Mouse (Mus musculus) layer of hippocampus, postnatal 10 days (tissue): ENCODE measurements around the gene Gfral. TPM values are rescaled to one million over a fixed set of nuclear protein-coding genes. Genes with fewer than 3 reads are reported as not detected.

Source experiments
- DNase-seq, 2 experiments: peaks; one replicate each; pipeline ENCODE4 v3.0.0; 2021; ENCODE audit warnings: low spot score in 2 of 2
- long read RNA-seq: library from polyadenylated mRNA; stranded (forward); transcript quantifications from one replicate; pipeline ENCODE4 v2.0.0, GENCODE M21; 2023
- total RNA-seq, 2 experiments: library from RNA; stranded (reverse); gene quantifications; 2 replicates each; pipeline ENCODE4 v1.2.3; 2021

Gfral gene
- not detected for total RNA-seq
- long read RNA-seq: 0 reads

DNA sequence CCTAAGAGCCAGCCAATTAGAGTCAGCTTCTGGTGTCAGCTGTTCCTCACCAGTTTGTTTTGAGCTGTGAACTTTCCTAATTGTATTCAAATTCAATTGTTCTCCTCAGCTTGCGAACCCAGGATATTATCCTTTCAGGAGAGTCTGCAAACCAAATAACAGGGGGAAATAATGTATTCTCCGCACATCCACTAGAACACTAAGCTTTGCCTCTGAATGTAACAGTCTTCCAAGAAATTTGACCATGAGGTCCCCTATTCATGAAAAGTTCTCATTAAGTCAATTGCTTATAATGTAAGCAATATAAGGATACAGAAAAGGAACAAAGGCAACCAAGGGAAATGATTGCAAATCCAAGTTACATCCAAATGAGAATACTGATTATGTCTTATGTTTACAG is at the start of gene Gfral:
TSS of gene Gfral (minus strand) at position 101 of the 400 bp plus-strand sequence.
- no peak for DNase-seq

DNA sequence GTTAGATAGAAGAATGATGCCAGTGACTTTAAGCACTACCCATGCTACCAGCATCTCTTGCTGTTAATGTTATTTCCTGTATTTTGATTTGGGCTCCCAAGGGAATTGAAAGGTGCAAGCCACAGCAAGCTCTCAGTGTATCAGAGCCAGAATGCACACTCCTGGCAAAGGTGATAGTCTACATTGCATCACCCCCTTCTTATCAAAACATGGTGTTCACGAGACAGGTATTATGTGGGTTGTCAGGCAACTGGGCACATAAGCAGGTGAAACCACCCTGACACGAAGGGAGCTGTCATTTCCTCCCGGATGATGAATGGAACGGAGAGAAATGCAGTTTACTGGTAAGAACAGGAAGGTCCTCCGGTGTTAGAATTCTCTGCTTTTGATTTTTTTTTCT is 44.3 kb upstream of the Gfral start:
- no peak for DNase-seq

DNA sequence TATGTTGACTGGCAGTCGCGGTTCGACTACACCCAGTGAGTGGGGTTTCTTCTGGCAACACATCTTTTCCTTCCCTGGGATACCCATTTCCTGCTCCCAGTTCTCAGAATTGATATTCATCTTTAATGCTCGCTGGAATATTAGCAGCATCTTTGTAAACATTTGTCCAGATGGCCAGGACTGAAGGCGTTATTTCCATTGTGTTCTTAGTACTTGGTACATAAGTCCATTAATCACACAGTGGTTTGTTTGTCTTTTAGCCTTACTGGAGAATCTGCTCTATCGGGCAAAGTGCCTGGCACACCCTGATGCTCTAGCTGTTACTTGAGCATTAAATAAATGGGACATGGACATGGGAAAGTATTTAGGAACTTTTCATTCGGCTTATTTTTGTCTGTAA is 39.1 kb upstream of the Gfral start:
- DNase-seq: no peak

DNA sequence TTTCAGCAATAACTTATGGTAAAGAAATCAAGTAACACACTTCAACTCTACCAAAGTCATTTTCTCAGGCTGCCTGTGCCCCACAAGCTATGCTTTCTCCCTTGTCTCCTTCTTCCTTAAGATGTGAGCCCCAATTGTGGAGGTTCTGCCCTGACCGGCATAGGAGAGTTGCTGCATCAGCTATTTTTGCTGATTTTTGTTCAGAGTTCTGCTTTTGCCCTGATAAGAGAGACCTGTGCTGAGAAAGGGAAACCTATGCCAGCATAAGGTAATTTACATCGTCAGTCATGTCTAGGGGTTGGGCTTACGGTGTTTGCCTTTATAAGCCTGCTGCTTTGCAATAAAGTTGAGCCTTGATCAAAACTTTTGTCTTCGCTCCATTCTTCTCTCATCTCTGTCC is 38.7 kb upstream of the Gfral start:
- no peak for DNase-seq

DNA sequence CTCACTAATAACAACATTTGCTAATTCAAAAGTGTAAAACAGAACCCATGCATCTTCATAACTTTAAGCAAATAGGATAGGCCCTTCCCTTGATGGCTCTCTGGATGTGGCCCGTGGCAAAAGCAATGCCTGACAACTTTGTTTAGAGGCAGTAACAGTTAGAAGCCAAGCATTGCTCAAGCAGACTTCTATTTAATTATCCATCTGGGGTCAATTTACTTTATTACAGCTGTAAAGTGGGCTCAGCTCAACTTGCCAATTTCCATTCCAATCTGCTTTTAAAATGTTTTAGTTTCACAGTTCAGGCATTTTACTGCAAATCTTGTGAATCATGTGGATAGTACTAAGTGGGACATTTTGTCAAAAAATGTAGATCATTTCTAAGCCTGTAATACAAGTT is 28.9 kb upstream of the Gfral start:
- DNase-seq: no peak

DNA sequence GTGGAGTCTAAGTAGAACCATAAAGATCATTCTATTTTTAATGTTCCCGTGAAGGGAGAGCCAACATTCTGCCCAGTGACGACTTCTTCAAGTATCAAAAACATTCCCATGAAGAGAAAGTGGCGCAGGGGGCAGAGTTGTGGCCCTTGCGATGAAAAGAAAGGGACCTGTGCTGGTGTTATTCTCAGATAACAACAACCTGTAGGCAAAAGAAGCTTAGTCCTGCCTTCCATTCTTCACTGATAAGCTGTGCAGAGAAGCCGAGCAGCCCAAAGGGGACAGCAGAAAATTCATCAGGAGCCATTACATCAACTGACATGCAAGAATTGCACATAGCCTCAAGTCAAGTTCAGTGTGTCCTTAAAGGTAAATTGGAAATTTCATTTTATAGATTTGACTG is 24.5 kb upstream of the Gfral start:
- DNase-seq: no peak

DNA sequence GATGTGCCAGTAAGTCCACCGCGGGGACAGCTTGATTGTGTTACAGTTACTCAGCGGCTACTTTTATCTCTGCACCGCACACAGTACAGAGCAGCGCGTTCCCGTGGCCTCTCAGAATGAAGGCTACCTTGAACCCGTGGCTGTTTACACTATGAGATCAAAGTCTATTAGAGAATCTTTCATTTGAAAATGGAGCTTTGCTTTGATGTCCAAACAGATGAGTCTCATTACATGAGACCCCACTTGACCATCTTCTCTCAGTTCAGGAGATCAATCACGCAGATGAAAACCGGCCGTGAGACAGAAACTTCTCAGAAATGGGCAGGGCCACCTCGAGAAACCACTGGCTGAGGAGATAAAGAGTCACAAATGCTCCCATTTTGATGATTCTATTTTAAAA is 23.8 kb upstream of the Gfral start:
- DNase-seq: no peak

DNA sequence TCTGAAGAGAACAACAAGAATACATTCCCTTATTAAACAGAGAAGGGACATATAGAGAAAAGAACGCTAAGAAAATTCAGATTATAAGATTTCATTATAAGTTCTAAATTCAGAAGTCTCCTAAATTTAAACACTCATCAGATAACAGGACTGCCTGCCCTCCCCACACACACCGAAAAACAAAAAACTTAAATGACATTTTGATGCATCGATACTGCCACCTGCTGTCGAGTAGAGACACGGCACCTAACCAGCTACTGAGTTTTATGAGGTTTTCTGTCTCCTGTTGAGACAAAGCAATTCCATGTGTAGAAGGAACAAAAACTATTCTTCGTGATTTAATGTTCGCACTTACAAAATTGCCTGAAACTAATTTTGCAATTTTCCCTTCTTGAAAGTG is 23.2 kb upstream of the Gfral start:
- peak; percentile 80 for DNase-seq

DNA sequence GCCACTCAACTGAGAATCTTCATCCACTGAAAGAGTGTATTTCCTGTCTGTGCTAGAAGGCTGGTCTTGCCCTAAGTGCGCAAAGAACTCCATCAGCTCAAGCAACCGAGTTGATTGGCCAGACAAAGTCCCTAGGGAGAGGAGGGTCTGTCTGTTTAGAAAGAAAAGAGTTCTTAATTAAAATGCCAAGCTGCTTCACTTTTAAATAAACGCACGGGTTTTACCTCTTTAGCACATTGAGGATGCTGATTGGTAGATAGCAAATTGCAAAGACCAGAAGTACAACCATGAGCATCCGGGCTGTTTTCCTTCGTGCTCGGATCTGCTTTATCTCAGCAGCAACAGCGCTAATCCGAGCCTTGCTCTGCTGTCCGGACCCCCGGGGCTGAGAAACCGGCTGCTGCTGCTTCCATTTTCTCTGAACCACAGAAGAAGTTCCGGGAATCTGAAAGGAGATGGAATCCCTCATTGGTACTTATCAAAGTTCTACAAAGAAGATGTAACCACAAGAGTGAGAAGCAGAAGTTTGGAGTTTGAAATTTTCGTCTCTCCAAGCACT is 22.6 kb upstream of the Gfral start:
- no peak for DNase-seq

DNA sequence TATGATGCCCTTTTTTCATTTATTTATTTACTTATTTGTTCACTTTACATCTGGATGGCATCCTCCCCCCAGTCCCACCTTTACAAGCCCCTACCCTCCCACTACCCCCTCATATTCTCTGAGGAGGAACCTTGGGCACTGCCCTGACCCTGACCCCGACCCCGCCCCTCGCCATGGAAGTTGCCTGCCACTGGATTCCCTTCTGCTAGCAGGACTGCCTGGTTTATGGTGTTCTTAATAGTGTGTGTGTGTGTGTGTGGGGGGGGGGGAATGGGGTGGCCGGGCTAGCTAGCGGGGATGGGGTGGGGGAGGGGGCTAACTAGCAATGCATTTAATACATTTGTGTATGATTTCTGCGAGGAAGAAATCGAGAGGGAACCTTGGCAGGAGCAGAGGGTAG is 21.4 kb upstream of the Gfral start:
- no peak for DNase-seq

DNA sequence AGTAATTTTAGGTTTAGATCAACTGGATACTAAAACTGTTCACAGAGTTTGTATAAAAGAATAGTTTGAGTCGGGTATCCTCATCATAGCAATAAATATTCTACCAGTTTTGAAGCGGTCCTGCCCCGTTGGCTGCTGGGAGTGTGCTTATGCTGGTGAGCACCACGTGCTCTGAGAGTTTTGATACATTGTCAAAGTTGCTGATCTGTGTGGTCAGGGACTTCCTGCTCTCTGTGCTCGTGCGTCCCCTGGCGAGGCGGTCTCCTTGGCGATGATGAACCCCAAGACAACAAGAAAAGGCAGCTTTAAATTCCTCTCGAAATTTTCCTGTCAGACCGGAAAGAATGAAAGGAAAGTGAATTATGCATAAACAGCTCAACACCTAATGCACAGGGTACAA is 16.9 kb upstream of the Gfral start:
- no peak for DNase-seq

DNA sequence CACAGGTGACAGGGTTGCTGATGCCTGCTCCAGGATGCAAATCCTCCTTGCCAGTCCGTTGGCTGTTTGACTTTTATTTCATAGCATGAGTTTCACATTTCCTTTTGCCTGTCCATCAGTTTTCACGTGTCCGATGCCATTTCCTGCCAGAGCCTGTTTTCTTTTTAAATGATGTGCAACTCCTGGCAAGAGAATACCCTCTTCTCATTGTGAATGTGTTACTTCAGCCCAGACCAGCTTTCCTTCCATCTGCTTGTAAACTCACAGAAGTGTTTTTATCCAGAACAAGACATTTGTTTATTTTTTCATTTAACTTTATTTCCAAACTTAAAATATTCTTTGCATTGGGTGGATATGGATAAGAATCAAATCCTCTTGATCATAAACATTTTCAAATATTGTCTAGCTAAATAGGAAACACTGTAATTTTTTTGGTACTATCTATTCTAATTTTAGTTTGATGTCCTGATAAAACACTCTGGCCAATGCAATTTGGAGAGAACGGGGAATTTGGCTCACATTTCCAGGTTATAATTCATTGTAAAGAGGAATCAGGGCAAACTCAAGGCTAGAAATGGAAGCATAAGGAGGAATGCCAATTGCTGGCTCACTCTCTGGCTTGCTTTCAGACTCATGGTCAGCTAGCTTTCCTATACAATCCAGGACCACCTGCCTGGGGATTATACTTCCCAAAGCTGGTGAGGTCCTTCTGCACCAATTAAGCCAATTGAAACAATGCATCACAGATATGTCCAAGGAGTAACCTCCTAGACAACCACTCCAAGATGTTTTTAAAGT is 3.9 kb upstream of the Gfral start:
- DNase-seq: no peak

DNA sequence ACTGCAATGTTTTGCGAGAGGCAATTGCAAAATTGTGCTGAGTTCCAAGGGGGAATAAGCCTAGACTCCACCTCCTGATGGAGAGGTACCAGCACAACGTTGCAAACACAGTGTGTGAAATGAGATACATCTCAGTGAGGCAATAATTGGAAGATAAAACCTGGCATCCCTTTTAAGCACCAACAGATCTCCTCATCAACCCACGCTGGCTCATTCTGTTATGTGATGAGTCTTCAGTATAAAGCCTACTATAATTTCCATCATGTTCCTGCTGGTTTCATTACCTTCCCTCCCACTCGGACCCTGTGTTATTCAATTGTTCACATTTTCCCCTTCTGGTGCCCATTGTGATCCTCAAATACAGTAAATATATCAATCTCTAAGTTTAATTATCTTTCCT is 1.2 kb upstream of the Gfral start:
- no peak for DNase-seq

DNA sequence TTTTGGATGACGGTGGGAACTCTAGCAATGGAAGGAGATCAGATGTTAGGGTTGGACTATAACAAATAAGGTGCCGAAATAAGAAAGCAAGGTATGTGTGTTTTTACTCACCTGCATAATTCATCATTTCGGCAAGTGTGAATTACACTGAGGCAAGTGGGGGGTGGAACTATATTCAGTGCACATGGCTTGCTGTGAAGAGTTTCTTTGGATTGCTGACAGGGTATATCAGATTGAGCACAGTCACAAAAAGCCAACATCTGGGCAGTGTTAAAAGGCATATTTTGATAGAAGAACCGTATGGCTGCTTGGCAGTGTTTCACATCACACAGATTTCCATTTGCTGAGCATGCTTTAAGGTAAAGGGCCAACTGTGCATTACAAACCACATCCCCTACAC is 16.5 kb downstream of the Gfral start:
- DNase-seq: no peak

DNA sequence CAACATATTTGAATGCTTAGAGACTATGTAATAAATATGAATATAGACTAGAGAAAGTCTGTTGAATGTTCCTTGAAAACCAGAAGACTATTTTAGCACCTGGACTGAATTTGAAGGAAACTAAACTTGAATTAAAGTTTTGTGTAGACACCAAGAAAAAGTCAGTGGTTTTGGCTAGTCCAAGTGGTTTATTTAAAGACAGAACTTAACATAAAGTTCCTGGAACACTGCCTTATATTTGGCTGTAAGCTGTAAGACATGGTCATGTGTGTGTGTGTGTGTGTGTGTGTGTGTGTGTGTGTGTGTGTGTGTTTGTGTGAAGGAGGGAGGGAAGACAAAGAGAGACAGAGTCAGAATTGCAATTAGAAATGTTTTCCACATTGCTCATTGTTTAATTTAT is 34.2 kb downstream of the Gfral start:
- DNase-seq: no peak

DNA sequence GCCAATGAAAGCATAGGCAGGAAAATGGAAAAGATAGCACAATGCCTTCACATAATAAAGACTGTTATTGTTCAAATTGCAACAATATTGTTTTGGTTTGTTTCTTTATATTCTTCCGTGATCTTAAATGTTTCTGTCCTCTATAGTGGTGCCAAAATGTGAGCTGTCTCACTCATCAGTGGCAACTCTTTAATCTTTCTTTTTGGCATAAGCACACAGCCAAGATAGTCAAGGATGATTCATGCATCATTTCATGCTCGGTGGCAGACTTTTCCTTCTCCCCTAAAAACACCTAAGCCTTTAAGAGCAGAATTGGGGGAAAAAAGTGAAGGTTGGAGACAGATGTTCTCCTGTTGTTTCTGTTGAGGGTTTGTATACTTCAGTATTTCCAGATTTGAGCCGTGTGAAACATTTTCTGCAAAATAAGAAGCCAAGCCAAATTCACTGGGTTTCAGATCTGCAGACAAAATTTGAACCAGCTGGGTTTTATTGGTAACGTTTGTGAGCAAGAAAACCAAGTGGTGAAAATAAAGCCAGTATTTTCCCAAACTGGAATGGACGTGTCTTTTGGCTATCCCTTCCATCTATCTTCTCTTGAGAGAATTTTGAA is 40.7 kb downstream of the Gfral start:
- no peak for DNase-seq

DNA sequence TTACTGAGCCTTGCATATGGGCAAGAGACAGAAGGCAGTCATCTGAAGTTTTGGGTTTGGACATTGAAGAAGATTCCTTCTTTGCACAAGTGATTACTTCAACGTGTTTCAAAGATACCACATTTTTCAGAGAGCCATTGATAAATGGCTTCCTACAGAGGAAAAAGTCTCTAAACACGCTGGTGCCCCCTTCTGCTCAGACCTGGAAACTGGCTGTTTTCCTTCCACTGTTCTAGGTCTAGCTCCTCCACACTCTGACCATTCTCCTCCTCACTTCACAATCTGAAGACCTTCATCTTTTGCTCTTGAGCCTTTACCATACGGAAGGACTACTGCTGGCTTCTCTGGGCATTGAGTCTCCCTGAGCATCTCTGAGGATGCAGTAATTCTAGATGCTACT is 45.1 kb downstream of the Gfral start:
- peak in 1 of 2 experiments; percentile 21 for DNase-seq

DNA sequence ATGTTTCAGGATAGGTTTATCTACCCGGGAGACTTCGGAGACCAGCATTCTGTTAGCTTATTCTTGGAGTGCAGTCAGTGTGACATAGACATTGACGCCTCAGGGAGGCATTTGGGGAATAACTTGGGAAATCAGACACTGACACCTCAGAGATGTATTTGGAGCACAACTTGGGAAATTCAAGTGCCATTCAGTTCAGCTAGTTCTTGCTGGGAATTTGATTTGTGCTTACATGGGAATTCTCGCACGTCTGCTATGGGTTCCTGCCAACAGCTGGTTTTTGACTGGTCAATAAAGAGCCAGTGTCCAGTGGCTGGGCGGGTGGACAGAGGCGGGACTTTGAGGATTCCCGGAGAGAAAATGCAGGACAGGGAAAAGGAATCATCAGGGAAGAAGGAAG is 51.0 kb downstream of the Gfral start:
- no peak for DNase-seq

DNA sequence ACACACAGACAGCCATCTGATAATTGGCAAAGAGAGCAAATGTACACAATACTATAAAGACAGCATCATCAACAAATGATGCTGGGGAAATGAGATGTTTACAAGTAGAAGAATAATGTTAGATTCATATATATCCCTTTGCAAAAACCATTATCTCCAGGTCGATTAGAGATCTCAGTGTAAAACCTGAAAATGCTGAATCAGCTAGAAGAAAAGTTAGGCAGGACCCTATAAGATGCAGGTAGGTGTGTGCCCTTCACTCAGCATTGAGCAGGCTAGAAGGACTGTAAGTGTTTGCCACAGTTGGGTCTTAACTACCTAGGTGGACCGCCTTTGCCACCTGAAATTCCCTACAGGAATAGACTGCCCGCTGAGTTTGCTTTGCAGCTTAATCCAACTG is 67.9 kb downstream of the Gfral start:
- no peak for DNase-seq

DNA sequence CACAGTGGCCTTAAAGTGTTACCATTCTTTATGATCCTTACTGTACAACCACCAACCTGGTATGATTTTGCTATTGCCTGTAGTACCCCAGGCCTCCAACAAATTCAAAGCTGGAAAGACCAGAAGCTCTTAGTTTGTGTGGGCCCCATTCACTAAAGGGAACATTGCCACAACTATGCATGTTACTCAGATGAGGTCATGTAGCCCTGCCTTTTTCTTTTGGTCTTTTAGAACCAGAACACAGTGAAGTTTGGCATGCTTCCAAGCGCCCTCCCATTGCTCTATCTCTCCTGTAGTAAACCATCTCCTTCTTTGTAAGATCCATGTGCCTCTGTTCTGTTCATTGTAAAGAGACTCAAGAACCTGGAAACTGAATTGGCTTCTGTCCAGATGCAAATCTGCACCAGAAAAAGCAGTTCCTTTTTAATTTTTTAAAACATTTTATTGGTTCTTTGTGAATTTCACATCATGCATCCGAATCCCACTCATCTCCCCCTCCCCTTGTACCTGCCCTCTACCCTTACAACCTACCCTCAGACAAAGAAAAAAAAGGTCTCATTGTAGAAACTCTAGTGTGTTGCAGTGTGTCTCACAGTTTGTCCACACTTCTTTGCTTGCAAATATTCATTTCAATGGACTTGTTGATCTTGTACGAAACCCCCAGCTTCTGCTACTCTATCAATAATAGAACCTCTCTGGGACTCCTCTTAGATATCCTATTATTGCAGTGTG is 74.9 kb downstream of the Gfral start:
- peak in 1 of 2 experiments; percentile 20 for DNase-seq

DNA sequence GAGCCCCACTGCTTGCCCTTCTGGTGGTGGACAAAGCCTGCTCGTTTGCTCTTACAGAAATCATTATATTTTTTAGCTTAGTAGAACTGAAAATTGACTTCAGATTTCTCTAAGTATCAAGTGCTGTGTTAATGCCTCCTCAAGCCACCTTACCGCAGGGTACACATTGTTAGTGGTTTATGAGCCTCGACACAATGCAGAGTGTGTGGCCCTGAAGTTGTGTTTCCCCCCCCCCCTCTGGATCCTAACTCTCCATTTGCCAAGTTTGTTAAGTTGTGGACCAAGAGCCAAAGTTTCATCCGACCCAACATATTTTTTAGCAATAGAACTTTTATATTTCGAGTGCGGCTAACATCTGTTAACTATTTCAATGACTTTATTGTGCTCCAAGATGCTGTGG is 79.4 kb downstream of the Gfral start:
- DNase-seq: no peak

DNA sequence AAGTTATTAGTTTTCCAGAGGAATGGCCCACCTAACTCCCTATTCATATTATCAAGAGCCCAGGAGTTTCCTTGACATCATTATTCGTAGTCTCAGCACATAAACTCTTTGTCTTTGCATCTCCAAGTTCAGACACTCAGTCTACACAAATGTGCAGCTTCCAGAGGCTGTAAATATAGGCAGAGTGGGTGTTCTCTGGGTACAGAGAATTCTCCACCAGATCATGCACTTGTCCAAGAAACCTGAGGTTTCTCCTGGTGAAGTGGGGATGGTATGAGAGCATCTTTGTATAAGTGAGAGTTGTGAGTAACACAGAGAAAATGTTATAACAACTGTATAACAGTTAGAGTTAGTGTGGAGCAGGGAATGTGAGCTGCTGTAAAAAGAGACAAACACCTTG is 84.1 kb downstream of the Gfral start:
- no peak for DNase-seq
